Mouse (Mus musculus): ENCODE results near the gene Hnrnpf. TPM values are rescaled to one million over a fixed set of nuclear protein-coding genes. Genes with fewer than 3 reads are reported as not detected.

Gene Hnrnpf
- total RNA-seq, 2 experiments from 2014 or later: 193 to 194 TPM

GRCm38 (mm10) chr6:117891369-117892160 is 8.6 kb upstream of the Hnrnpf start:
- DNase-seq: no peak

GRCm38 (mm10) chr6:117892386-117892785 is 7.7 kb upstream of the Hnrnpf start:
- no peak for DNase-seq

- no peak for DNase-seq
These were observed 6.7 kb upstream of the Hnrnpf start for GRCm38 (mm10) chr6:117893435-117893834.

- no peak for DNase-seq
These were observed 2.3 kb upstream of the Hnrnpf start for GRCm38 (mm10) chr6:117897800-117898199.

GRCm38 (mm10) chr6:117901510-117902402 is 1.6 kb downstream of the Hnrnpf start:
- no peak for DNase-seq

GRCm38 (mm10) chr6:117902556-117902955 is 2.4 kb downstream of the Hnrnpf start:
- no peak for DNase-seq

GRCm38 (mm10) chr6:117903836-117904235 is 3.7 kb downstream of the Hnrnpf start:
- DNase-seq: no peak

- DNase-seq: peak in 1 of 2 experiments; percentile 38
These were observed 5.3 kb downstream of the Hnrnpf start for GRCm38 (mm10) chr6:117905260-117905930.

GRCm38 (mm10) chr6:117906015-117906531 is 5.9 kb downstream of the Hnrnpf start:
- DNase-seq: peak in 1 of 2 experiments; percentile 85

GRCm38 (mm10) chr6:117906590-117907271 is 6.6 kb downstream of the Hnrnpf start:
- DNase-seq: peak; percentile 97 to 99

GRCm38 (mm10) chr6:117907301-117907978 is 7.3 kb downstream of the Hnrnpf start:
- peak; percentile 89 to 92 for DNase-seq

GRCm38 (mm10) chr6:117907979-117908355 is 7.8 kb downstream of the Hnrnpf start:
- no peak for DNase-seq

- peak in 1 of 2 experiments; percentile 26 for DNase-seq
These were observed 8.3 kb downstream of the Hnrnpf start for GRCm38 (mm10) chr6:117908424-117908900.

GRCm38 (mm10) chr6:117910120-117910661 is 10.1 kb downstream of the Hnrnpf start:
- no peak for DNase-seq

- no peak for DNase-seq
These were observed 14.4 kb downstream of the Hnrnpf start for GRCm38 (mm10) chr6:117914541-117914940.

- DNase-seq: no peak
These were observed 16.1 kb downstream of the Hnrnpf start for GRCm38 (mm10) chr6:117916205-117916736.

GRCm38 (mm10) chr6:117916737-117917426 is 16.8 kb downstream of the Hnrnpf start:
- peak; percentile 88 to 91 for DNase-seq

- peak; percentile 78 to 81 for DNase-seq
These were observed 17.5 kb downstream of the Hnrnpf start for GRCm38 (mm10) chr6:117917576-117917975.

GRCm38 (mm10) chr6:117918043-117918442 is 17.9 kb downstream of the Hnrnpf start:
- DNase-seq: peak in 1 of 2 experiments; percentile 25
